Mouse (Mus musculus) C2C12 (cell line): ENCODE measurements around the gene Phldb1.

Experiments
- CEBPB ChIP-seq: IDR thresholded peaks from one replicate; pipeline ENCODE4 v1.6.1; 2011; ENCODE audit warnings: low read depth, mild to moderate bottlenecking, control low read depth, moderate library complexity
- CTCF ChIP-seq: IDR thresholded peaks from one replicate; pipeline ENCODE4 v1.5.1; 2011; ENCODE audit not compliant: control insufficient read depth, insufficient read depth, insufficient read length
- FOSL1 ChIP-seq: IDR thresholded peaks from one replicate; pipeline ENCODE4 v1.8.0; 2011; ENCODE audit warnings: mild to moderate bottlenecking, low read length; ENCODE audit not compliant: poor library complexity, insufficient read depth, severe bottlenecking
- MAX ChIP-seq: IDR thresholded peaks from one replicate; pipeline ENCODE4 v1.6.1; 2011; ENCODE audit warnings: mild to moderate bottlenecking, control low read depth
- USF1 ChIP-seq: IDR thresholded peaks from one replicate; pipeline ENCODE4 v1.6.1; 2011; ENCODE audit warnings: low read depth, mild to moderate bottlenecking, control low read depth, moderate library complexity

- TF ChIP-seq USF1 (no peak), CTCF (no peak), CEBPB (no peak), MAX (no peak), FOSL1 (no peak)
These were observed 7.6 kb downstream of the Phldb1 start for GRCm38 (mm10) chr9:44727441-44727840.
